ENCODE assay signal across 16 mouse cellular contexts in genomic region chr7:69888251-69888650, GRCm38 (mm10).
"Had no signal": no experiment of that assay in that cellular context is flagged by ENCODE, and none has a peak within 500 bp of the region (broad histone marks: within the 10 kb centered on the region; RNA-seq: fewer than 3 reads in every experiment).

No protein-coding gene starts in this region.

- H3K4me3 ChIP-seq: kidney, embryonic 15.5 days; limb, embryonic 10.5 days; liver, embryonic 15.5 days; megakaryocyte, embryonic 14.5 days; midbrain, embryonic 13.5 days; myocyte; neural tube, embryonic 15.5 days; stomach, embryonic 15.5 days had no signal

- ATAC-seq: midbrain, embryonic 13.5 days had no signal

- H3K9ac ChIP-seq: kidney, embryonic 15.5 days; liver, embryonic 15.5 days; midbrain, embryonic 13.5 days; neural tube, embryonic 15.5 days; stomach, embryonic 15.5 days had no signal

- DNase-seq: kidney, adult 2 months; kidney, postnatal 14 days; lung, adult 2 months; lung, postnatal 10 days; right cerebral cortex, postnatal 14 days; thymus, postnatal 4 days had no signal

- H3K4me2 ChIP-seq: kidney, embryonic 15.5 days; liver, embryonic 11.5 days; liver, embryonic 15.5 days; midbrain, embryonic 13.5 days; neural tube, embryonic 15.5 days; stomach, embryonic 15.5 days had no signal

- H3K9me3 ChIP-seq: kidney, embryonic 15.5 days; limb, embryonic 10.5 days; liver, embryonic 15.5 days; midbrain, embryonic 13.5 days; neural tube, embryonic 15.5 days; stomach, embryonic 15.5 days had no signal

- H3K27me3 ChIP-seq: kidney, embryonic 15.5 days; liver, embryonic 15.5 days; megakaryocyte, embryonic 14.5 days; midbrain, embryonic 13.5 days; neural tube, embryonic 15.5 days; stomach, embryonic 15.5 days had no signal

- H3K27ac ChIP-seq: kidney, embryonic 15.5 days; limb, embryonic 10.5 days; liver, embryonic 15.5 days; macrophage; midbrain, embryonic 13.5 days; neural tube, embryonic 15.5 days; stomach, embryonic 15.5 days had no signal

- H3K4me1 ChIP-seq: kidney, embryonic 15.5 days; limb, embryonic 10.5 days; liver, embryonic 15.5 days; megakaryocyte, embryonic 14.5 days; neural tube, embryonic 15.5 days; stomach, embryonic 15.5 days had no signal

- H3K36me3 ChIP-seq: kidney, embryonic 15.5 days; limb, embryonic 10.5 days; liver, embryonic 15.5 days; midbrain, embryonic 13.5 days; neural tube, embryonic 15.5 days; stomach, embryonic 15.5 days had no signal
